Mouse (Mus musculus) telencephalon, adult 2 months (tissue): ENCODE data around the gene Tcn2.
"Not testable (repeated sequence)": the region's sequence is repeated elsewhere in the genome, so short reads cannot be mapped to it uniquely, and the experiment has no call there.

Experiments used
- DNase-seq: peaks from one replicate; pipeline ENCODE4 v3.0.0-alpha.2; 2011; ENCODE audit warnings: low read depth, low spot score

The Tcn2 gene

DNA sequence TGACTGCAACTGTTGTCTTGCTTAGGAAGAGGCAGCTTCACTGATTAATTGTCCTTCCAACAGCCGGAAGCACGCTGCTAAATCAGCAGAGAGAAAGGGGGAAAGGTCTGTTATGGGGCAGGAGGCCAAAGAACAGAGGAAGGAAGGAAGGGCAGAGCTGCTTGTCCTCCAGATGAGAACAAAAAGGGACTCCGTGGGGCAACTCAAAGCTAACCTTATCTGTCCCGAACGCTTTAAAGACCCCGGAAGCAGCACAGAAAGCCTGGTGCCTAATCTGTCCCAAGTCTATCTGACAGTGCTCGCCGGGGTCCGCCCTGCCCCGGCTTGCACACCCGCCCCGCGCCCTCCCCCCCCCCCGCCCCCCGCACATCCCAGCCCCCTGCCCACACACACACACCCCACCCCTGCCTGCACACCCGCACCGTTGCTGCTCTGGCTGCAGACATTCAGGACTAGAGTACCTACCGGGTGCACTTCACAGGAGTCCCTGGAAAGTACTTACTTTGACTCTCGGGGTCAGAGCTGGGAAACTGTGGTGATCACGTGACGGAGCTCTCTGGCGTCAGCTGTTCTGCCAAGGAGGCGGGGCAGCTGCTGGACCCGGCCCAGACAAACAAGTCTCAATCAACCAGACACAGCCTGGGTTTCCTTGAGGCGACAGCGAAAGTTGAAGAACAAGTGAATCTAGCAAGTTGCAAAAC lies at the start of gene Tcn2:
Gene Tcn2, minus strand, starts transcription at position 649 of the 701 bp plus-strand sequence.
- no peak for DNase-seq

GRCm38 (mm10) chr11:3981536-3981935 lies 49.6 kb upstream of the Tcn2 start:
- DNase-seq, result no peak

- no peak for DNase-seq
Measured at GRCm38 (mm10) chr11:3978421-3978820, 46.5 kb upstream of the Tcn2 start.

DNA sequence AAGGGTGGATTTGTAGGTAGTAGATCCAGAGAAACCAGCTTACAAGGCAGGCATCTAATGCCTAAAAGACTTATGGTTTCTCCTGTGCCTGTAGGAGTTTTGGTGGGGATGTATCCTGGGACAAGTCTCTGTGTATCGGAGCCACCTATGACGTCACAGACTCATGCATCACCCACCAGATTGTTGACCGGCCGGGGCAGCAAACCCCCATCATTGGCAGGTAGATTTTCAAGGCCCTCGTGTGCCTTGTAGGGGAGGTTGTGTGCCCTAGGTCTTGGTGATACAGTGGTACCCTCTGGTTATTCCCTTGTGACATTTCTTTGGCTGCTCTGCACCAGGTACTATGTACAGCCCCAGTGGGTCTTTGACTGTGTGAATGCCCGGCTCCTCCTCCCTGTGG lies 44.7 kb upstream of the Tcn2 start, which contains the start of gene 4930556J24Rik:
Gene 4930556J24Rik, minus strand, starts transcription at position 101 of the 400 bp plus-strand sequence.
- no peak for DNase-seq

GRCm38 (mm10) chr11:3974311-3974710 lies 42.4 kb upstream of the Tcn2 start:
- no peak for DNase-seq

GRCm38 (mm10) chr11:3973081-3973480 lies 41.1 kb upstream of the Tcn2 start:
- DNase-seq, result no peak

- no peak for DNase-seq
Measured at GRCm38 (mm10) chr11:3970361-3970760, 38.4 kb upstream of the Tcn2 start.

GRCm38 (mm10) chr11:3969837-3970236 lies 37.9 kb upstream of the Tcn2 start:
- DNase-seq, result no peak

DNA sequence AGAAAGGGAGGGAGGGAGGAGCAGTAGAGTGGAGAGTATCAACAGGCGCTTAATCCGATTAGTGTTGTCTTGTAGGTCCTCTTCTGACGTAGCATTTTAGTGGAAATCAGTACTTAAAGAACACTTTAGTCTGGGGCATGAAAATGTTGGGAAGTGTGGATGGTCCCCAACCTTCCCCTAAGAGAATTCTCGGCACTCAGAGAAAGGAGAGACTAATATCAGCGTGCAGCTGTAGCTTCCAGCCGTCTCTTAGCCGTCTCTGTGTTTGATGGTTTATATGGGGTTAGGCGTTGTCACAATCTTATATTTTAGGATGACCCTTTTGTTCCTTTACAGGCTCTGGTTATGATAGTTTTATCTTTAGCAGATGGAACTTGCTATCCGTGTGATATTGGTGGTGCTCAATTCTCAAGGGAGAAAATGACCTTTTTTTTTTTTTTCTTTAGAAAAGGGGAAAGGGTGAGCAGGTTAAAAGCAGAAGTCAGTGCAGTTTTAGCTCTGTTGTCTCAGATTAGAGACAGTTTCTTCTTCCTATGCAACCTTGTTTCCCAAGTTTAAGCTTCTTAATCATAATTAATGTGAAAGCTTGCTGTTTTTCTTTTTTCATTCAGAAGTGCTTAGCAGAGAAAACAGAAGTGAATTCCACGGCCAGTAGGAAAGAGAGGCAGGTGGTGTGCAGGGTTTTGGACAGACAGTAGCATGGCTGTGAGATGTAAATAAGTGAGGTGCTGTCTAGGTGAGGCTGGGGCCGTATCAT lies 32.6 kb upstream of the Tcn2 start:
- DNase-seq, result no peak

- DNase-seq, result peak; percentile 93
Measured at GRCm38 (mm10) chr11:3963610-3964415, 31.9 kb upstream of the Tcn2 start, which contains the start of gene Pes1. Gene Pes1 (plus strand): TSS chr11:3963975.

GRCm38 (mm10) chr11:3963155-3963554 lies 31.2 kb upstream of the Tcn2 start:
- no peak for DNase-seq

GRCm38 (mm10) chr11:3961761-3962160 lies 29.8 kb upstream of the Tcn2 start:
- DNase-seq, result no peak

DNA sequence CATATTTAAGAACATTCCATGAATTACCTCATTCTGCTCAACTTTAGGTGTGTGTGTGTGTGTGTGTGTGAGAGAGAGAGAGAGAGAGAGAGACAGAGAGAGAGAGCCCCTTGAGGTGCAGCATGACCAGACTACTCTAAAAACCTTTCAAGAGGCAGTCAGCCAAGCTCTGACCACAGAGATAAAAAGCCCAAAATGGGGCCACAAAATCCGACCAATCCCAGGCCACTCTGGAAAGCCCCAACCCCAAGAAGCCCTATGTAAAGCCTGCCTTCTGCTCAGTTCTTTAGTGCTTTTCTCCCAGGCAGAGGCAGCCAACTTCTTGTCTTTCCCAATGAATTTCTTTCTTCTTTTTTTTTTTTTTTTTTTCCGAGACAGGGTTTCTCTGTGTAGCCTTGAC lies 28.9 kb upstream of the Tcn2 start:
- DNase-seq, result no peak

DNA sequence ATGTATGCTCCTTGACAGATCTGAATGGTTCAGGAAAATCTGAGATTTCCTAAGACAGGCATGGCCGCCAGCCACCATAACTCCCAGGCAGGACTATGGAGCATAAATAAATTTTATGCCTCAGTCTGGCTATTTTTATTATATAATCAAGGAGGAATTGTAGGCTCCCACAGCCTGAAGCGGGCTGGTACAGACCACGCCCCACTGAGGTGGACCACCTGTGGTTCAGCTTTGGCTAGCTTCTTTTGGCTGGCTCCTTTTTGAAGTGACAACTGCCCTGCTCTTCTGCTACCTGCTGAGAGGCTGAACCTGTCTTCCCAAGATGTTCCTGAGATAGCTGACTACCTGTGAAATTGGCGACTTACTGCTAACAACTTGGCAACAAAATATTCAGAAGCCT lies 23.4 kb upstream of the Tcn2 start:
- not testable (repeated sequence) for DNase-seq

- DNase-seq, result not testable (repeated sequence)
Measured at GRCm38 (mm10) chr11:3954876-3955275, 22.9 kb upstream of the Tcn2 start.

DNA sequence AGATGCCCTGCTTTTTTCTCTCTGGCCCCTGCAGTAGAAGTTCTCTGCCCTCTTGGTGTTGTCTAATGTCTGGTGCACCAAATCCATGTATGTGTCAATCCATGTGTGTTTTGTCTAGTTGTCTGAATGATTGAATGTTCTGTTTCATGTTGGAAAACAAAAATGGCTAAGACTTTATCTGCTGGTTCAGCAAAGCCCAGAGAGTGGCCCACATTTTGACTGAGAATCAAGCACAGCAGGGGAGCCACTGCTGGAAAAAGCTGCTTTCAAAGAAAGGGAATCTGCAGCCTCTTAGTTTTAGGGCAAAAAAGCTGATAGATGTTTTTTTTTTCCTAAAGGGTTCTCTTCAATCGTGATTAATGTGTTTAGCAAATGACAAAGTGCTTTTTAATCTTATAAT lies 14.4 kb upstream of the Tcn2 start:
- no peak for DNase-seq

- no peak for DNase-seq
Measured at GRCm38 (mm10) chr11:3941371-3941770, 9.4 kb upstream of the Tcn2 start.

DNA sequence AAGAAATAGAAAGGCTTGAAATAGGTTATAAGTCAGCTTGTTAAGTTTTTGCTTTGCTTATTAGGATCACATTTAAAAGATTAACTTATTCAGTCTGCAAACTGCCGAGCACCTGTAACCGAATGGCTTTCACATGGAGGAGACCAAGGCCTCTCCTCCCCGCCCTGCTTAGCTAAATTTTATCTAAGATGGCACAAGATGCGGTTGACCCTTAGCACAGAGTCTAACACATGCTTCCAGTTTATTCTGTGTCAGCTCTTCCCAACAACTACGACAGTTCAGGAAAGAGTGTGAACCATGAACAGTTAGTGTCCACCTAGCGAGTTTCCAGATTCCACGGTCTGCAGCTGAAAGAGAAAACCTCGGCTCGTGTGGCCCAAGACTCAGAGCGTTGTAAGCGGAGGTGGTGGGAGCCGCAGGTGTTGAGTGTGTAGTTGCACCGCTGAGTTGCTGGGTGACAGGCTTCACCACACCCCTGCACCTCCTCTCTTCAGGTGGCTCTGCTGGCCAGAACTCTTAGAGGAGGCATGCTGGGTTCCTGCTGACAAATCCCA lies 5.4 kb upstream of the Tcn2 start:
- DNase-seq, result no peak

DNA sequence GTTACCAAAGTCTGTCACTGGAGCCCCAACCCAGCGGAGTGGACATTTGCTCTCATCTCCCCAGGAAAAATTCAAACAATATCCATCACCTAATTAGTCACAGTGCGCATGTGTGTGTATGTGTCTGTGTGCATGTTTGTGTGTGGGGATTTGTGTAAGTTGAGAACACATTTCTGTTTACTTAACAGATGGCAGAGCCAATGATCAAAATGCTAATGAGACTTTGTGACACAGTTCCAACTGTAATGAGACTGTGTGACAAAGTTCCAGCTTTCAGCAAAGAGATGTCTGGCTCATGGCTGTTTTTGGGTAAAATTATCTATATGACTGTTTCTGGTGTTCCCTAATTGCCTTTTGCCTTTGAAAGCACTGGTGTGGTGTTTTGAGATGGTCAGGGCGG lies 4.4 kb upstream of the Tcn2 start:
- DNase-seq, result no peak

DNA sequence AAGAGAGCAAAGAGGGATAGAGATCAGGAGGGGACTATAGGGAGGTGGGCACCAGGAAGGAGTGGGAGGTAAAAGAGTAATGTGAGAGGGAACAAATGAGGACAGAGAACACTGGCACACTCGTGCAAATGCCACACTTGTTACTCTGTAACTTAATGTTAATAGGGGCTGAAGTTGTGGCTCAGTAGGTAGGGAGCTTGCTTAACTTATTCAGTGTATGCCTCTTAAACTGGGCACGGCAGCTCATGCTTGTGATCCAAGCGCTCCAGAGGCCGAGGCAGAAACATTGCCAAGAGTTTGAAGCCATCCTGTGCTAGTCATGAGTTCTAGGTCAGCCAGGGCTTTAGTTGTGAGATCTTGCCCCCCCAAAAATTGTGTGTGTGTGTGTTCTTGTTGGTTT lies 3.2 kb upstream of the Tcn2 start:
- DNase-seq, result no peak

GRCm38 (mm10) chr11:3933756-3934285 lies 1.9 kb upstream of the Tcn2 start:
- DNase-seq, result no peak

GRCm38 (mm10) chr11:3930931-3931330 lies 1.0 kb downstream of the Tcn2 start:
- no peak for DNase-seq
